Mouse (Mus musculus) hindbrain, embryonic 16.5 days (tissue): Measurements from ENCODE around the gene Htra1. TPM values are rescaled to one million over a fixed set of nuclear protein-coding genes. Genes with fewer than 3 reads are reported as not detected.
A peak's percentile ranks its signal among the peaks of the same experiment; 100 is the strongest.

ENCODE experiments used
- ATAC-seq: fragments of 200-750 bp; cut with Nextera tagmentation; 2 replicates; pipeline ENCODE4 v1.8.0; 2017; ENCODE audit warnings: moderate TSS enrichment, moderate library complexity
- H3K27ac ChIP-seq: fragments of 300-500 bp; sonication (generic); 2 replicates; pipeline ENCODE4 v1.5.1; 2014; ENCODE audit warnings: low read depth, mild to moderate bottlenecking, control low read depth, low read length, moderate library complexity
- H3K27me3 ChIP-seq: fragments of 300-500 bp; sonication (generic); replicated peaks from 2 replicates; pipeline ENCODE4 v1.6.1; 2014; ENCODE audit warnings: low read length; ENCODE audit not compliant: control insufficient read depth, insufficient read depth
- H3K36me3 ChIP-seq: fragments of 300-500 bp; sonication (generic); 2 replicates; pipeline ENCODE4 v1.6.1; 2014; ENCODE audit warnings: mild to moderate bottlenecking, low read length, moderate library complexity, mixed read lengths; ENCODE audit not compliant: control insufficient read depth, insufficient read depth
- H3K4me1 ChIP-seq: fragments of 300-500 bp; sonication (generic); 2 replicates; pipeline ENCODE4 v1.6.1; 2014; ENCODE audit warnings: low read depth, low read length; ENCODE audit not compliant: control insufficient read depth, insufficient read depth
- H3K4me2 ChIP-seq: fragments of 300-500 bp; sonication (generic); 2 replicates; pipeline ENCODE4 v1.6.1; 2014; ENCODE audit warnings: mild to moderate bottlenecking, low read length, control low read depth, moderate library complexity
- H3K4me3 ChIP-seq: fragments of 300-500 bp; sonication (generic); 2 replicates; pipeline ENCODE4 v1.5.1; 2014; ENCODE audit warnings: mild to moderate bottlenecking, low read length, control low read depth, moderate library complexity
- H3K9ac ChIP-seq: fragments of 300-500 bp; sonication (generic); 2 replicates; pipeline ENCODE4 v1.6.1; 2014; ENCODE audit warnings: low read depth, mild to moderate bottlenecking, control low read depth, low read length, moderate library complexity
- H3K9me3 ChIP-seq: fragments of 300-500 bp; sonication (generic); 2 replicates; pipeline ENCODE4 v1.6.1; 2014; ENCODE audit warnings: mild to moderate bottlenecking, low read length, moderate library complexity; ENCODE audit not compliant: control insufficient read depth
- WGBS: fragments of 180-500 bp; shearing (Covaris S2); extraction: QIAGEN DNeasy Blood & Tissue Kit; methylation state at CpG from one replicate; pipeline ENCODE4 v1.1.7; 2014; 5-methylcytosine and 5-hydroxymethylcytosine counted together
- polyA plus RNA-seq: library from polyadenylated mRNA; unstranded; fragments of >200 nt; fragmentation: Nextera tagmentation; extraction: Ambion mirVana; gene quantifications from 2 replicates; pipeline ENCODE4 v1.2.1, GENCODE M21; 2015

The Htra1 gene
- polyA plus RNA-seq, 1 experiment from 2014 or later = 23.1 TPM

GRCm38 (mm10) chr7:130966876-130967275 is 31.0 kb downstream of the Htra1 start:
- no peak overlapping the region for H3K9ac ChIP-seq
- no peaks in the 10 kb centered on the region for H3K9me3 ChIP-seq
- no peak overlapping the region for H3K4me2 ChIP-seq
- H3K4me3 ChIP-seq = no peak overlapping the region
- H3K4me1 ChIP-seq = peaks cover 4% of the 10 kb centered on the region; the same call in 1 of the 2 replicates
- H3K27me3 ChIP-seq = no peaks in the 10 kb centered on the region
- WGBS = 78% methylated on average over 6 of the region's 6 CpGs
- H3K36me3 ChIP-seq = no peaks in the 10 kb centered on the region
- H3K27ac ChIP-seq = no peak overlapping the region
- no peak for ATAC-seq

GRCm38 (mm10) chr7:130967901-130968300 is 32.0 kb downstream of the Htra1 start:
- Histone ChIP-seq H3K27ac (no peak overlapping the region), H3K4me3 (no peak overlapping the region), H3K4me1 (peaks cover 4% of the 10 kb centered on the region; the same call in 1 of the 2 replicates), H3K4me2 (no peak overlapping the region), H3K9ac (no peak overlapping the region), H3K36me3 (no peaks in the 10 kb centered on the region), H3K9me3 (no peaks in the 10 kb centered on the region), H3K27me3 (no peaks in the 10 kb centered on the region)
- ATAC-seq = no peak
- WGBS = 88% methylated on average over 6 of the region's 6 CpGs

GRCm38 (mm10) chr7:130968537-130968936 is 32.6 kb downstream of the Htra1 start:
- Histone ChIP-seq H3K4me3 (no peak overlapping the region), H3K4me1 (peaks cover 4% of the 10 kb centered on the region; the same call in 1 of the 2 replicates), H3K27ac (no peak overlapping the region), H3K9me3 (no peaks in the 10 kb centered on the region), H3K9ac (no peak overlapping the region), H3K27me3 (no peaks in the 10 kb centered on the region), H3K36me3 (no peaks in the 10 kb centered on the region), H3K4me2 (no peak overlapping the region)
- WGBS = 73% methylated on average over 7 of the region's 7 CpGs
- ATAC-seq = no peak

GRCm38 (mm10) chr7:130969076-130969475 is 33.2 kb downstream of the Htra1 start:
- H3K36me3 ChIP-seq = no peaks in the 10 kb centered on the region
- H3K27ac ChIP-seq = no peak overlapping the region
- no peak overlapping the region for H3K9ac ChIP-seq
- no peak overlapping the region for H3K4me3 ChIP-seq
- H3K9me3 ChIP-seq = no peaks in the 10 kb centered on the region
- ATAC-seq = no peak
- H3K27me3 ChIP-seq = no peaks in the 10 kb centered on the region
- 81% methylated on average over 5 of the region's 5 CpGs for WGBS
- no peak overlapping the region for H3K4me2 ChIP-seq
- H3K4me1 ChIP-seq = peaks cover 4% of the 10 kb centered on the region; the same call in 1 of the 2 replicates

- H3K4me2 ChIP-seq = no peak overlapping the region
- no peak overlapping the region for H3K4me3 ChIP-seq
- ATAC-seq = no peak
- H3K27ac ChIP-seq = no peak overlapping the region
- H3K9me3 ChIP-seq = no peaks in the 10 kb centered on the region
- H3K4me1 ChIP-seq = peaks cover 4% of the 10 kb centered on the region; the same call in 1 of the 2 replicates
- WGBS = 61% methylated on average over 3 of the region's 3 CpGs
- no peaks in the 10 kb centered on the region for H3K36me3 ChIP-seq
- no peak overlapping the region for H3K9ac ChIP-seq
- no peaks in the 10 kb centered on the region for H3K27me3 ChIP-seq
These were observed 33.6 kb downstream of the Htra1 start for GRCm38 (mm10) chr7:130969507-130969906.

GRCm38 (mm10) chr7:130972767-130973166 is 36.9 kb downstream of the Htra1 start:
- no peak overlapping the region for H3K9ac ChIP-seq
- H3K4me1 ChIP-seq = peaks cover 3% of the 10 kb centered on the region
- no peak overlapping the region for H3K4me2 ChIP-seq
- H3K36me3 ChIP-seq = no peaks in the 10 kb centered on the region
- no peak for ATAC-seq
- no peaks in the 10 kb centered on the region for H3K27me3 ChIP-seq
- 92% methylated on average over 9 of the region's 9 CpGs for WGBS
- H3K4me3 ChIP-seq = no peak overlapping the region
- H3K9me3 ChIP-seq = no peaks in the 10 kb centered on the region
- H3K27ac ChIP-seq = no peak overlapping the region

- Histone ChIP-seq H3K27me3 (no peaks in the 10 kb centered on the region), H3K4me3 (no peak overlapping the region), H3K4me2 (no peak overlapping the region), H3K4me1 (peaks cover 3% of the 10 kb centered on the region), H3K27ac (0 out of 2 replicates have a peak overlapping the region, but pooled peaks have one; percentile 21), H3K9ac (no peak overlapping the region), H3K36me3 (no peaks in the 10 kb centered on the region), H3K9me3 (no peaks in the 10 kb centered on the region)
- ATAC-seq = peak; percentile 55; the same call in 1 of the 2 replicates
- 50% methylated on average over 13 of the region's 13 CpGs for WGBS
These were observed 40.5 kb downstream of the Htra1 start for GRCm38 (mm10) chr7:130976305-130976935.

GRCm38 (mm10) chr7:130977794-130978521 is 42.0 kb downstream of the Htra1 start:
- H3K9ac ChIP-seq = no peak overlapping the region
- no peak overlapping the region for H3K4me2 ChIP-seq
- WGBS = 51% methylated on average over 5 of the region's 5 CpGs
- no peaks in the 10 kb centered on the region for H3K9me3 ChIP-seq
- no peaks in the 10 kb centered on the region for H3K27me3 ChIP-seq
- no peak overlapping the region for H3K4me3 ChIP-seq
- H3K36me3 ChIP-seq = no peaks in the 10 kb centered on the region
- peaks cover 3% of the 10 kb centered on the region for H3K4me1 ChIP-seq
- ATAC-seq = peak; percentile 83
- no peak overlapping the region for H3K27ac ChIP-seq

GRCm38 (mm10) chr7:130978545-130978944 is 42.6 kb downstream of the Htra1 start:
- Histone ChIP-seq H3K4me1 (peaks cover 3% of the 10 kb centered on the region), H3K9ac (no peak overlapping the region), H3K9me3 (no peaks in the 10 kb centered on the region), H3K27ac (no peak overlapping the region), H3K4me3 (no peak overlapping the region), H3K27me3 (no peaks in the 10 kb centered on the region), H3K4me2 (no peak overlapping the region), H3K36me3 (no peaks in the 10 kb centered on the region)
- WGBS = 85% methylated on average over 1 of the region's 1 CpGs
- no peak for ATAC-seq
